28 mouse cellular contexts compared by ENCODE assay signal in genomic region chr10:117408545-117409372, GRCm38 (mm10). TPM values are rescaled to one million over a fixed set of nuclear protein-coding genes. Genes with fewer than 3 reads are reported as not detected.
A peak's percentile ranks its signal among the peaks of the same experiment; 100 is the strongest.
DNase-seq lines count a peak whose midpoint lies in the region; ATAC-seq lines count a peak whose summit lies in the region.
"Had no signal": no experiment of that assay in that cellular context is flagged by ENCODE, and none has a peak within 500 bp of the region (broad histone marks: within the 10 kb centered on the region; RNA-seq: fewer than 3 reads in every experiment).

No protein-coding gene starts in this region.

- WGBS in liver, embryonic 11.5 days, result 74% methylated on average over 7 of the region's 7 CpGs

- H3K36me3 ChIP-seq in liver, embryonic 11.5 days (ENCODE audit: control insufficient read depth, insufficient read depth, low read length), result no peaks in the 10 kb centered on the region
- H3K36me3 ChIP-seq: embryonic facial prominence, embryonic 13.5 days; embryonic facial prominence, embryonic 15.5 days; forebrain, embryonic 10.5 days; forebrain, embryonic 12.5 days; G1E had no signal

- DNase-seq in liver, embryonic 11.5 days (ENCODE audit: low spot score), result no peak
- DNase-seq in liver (no peak), 3T3-L1 (ENCODE audit: low read depth, low spot score) (peak; percentile 92), adipocyte (ENCODE audit: low spot score) (peak; percentile 92)
- DNase-seq in spleen, postnatal 36 days (ENCODE audit: low spot score in 2 of 2), result no peak
- DNase-seq: adrenal gland, adult 2 months; adrenal gland, postnatal 10 days; adrenal gland, postnatal 25 days; B cell, adult 2 months; cerebellum, adult 11 months; cerebellum, adult 18-20 months; cerebellum, adult 8-10 months; cerebellum, adult 9-11 months; cerebellum, postnatal 14 days; cerebellum, postnatal 36 days; embryo, embryonic 11 days had no signal

- H3K9me3 ChIP-seq in liver, embryonic 11.5 days (ENCODE audit: control insufficient read depth, low read length), result no peaks in the 10 kb centered on the region
- H3K9me3 ChIP-seq: embryonic facial prominence, embryonic 13.5 days; embryonic facial prominence, embryonic 15.5 days; forebrain, embryonic 10.5 days; forebrain, embryonic 12.5 days; G1E had no signal

- H3K4me3 ChIP-seq in liver, embryonic 11.5 days (ENCODE audit: low read depth, low read length), result no peak overlapping the region
- H3K4me3 ChIP-seq: embryonic facial prominence, embryonic 13.5 days; embryonic facial prominence, embryonic 15.5 days; erythroblast, embryonic 14.5 days; forebrain, embryonic 10.5 days; forebrain, embryonic 12.5 days had no signal

- peak overlapping the region; percentile 56; the same call in 1 of the 2 replicates for H3K4me2 ChIP-seq in liver, embryonic 11.5 days
- H3K4me2 ChIP-seq: embryonic facial prominence, embryonic 13.5 days; embryonic facial prominence, embryonic 15.5 days; forebrain, embryonic 12.5 days had no signal

- ATAC-seq in liver, embryonic 11.5 days (replicated peaks; ENCODE audit: low FRiP score), result no peak
- ATAC-seq: activated CD4-positive, CD25-positive, alpha-beta regulatory T cell, adult 4 months; CD4-positive, CD25-positive, alpha-beta regulatory T cell, adult 4 months; forebrain, embryonic 14.5 days; forebrain, embryonic 16.5 days; Patski had no signal

- H3K27ac ChIP-seq in liver, embryonic 11.5 days (ENCODE audit: low read depth, low read length), result no peak overlapping the region
- H3K27ac ChIP-seq: embryonic facial prominence, embryonic 13.5 days; embryonic facial prominence, embryonic 15.5 days; forebrain, embryonic 10.5 days; forebrain, embryonic 12.5 days had no signal

- H3K27me3 ChIP-seq in liver, embryonic 11.5 days (replicated peaks; ENCODE audit: control insufficient read depth, insufficient read depth, low read length), result no peaks in the 10 kb centered on the region
- H3K27me3 ChIP-seq: CH12.LX; embryonic facial prominence, embryonic 13.5 days; embryonic facial prominence, embryonic 15.5 days; forebrain, embryonic 12.5 days; Patski had no signal

- peaks cover 15% of the 10 kb centered on the region for H3K4me1 ChIP-seq in liver, embryonic 11.5 days (replicated peaks; ENCODE audit: control insufficient read depth, insufficient read depth, low read length)
- H3K4me1 ChIP-seq: embryonic facial prominence, embryonic 15.5 days had no signal

- H3K9ac ChIP-seq in liver, embryonic 11.5 days (ENCODE audit: low read depth, low read length), result no peak overlapping the region
- H3K9ac ChIP-seq: embryonic facial prominence, embryonic 13.5 days; embryonic facial prominence, embryonic 15.5 days; forebrain, embryonic 12.5 days had no signal

RNA-seq across cellular contexts. Expression of gene Cpsf6, which starts 28.9 kb away (rescaled TPM):
- polyA plus RNA-seq in liver, embryonic 11.5 days (2014; fragmentation: Nextera tagmentation; extraction: Ambion mirVana), result 135 and 155 TPM in 2 replicates

Comparison
In these comparisons a context has a peak if more than half of its experiments do, and no peak if none do; other contexts are left out.
1. DNase-seq: peak in 3T3-L1 (single experiment) and adipocyte (single experiment); none in liver, embryonic 11.5 days (single experiment), liver (single experiment) and spleen, postnatal 36 days (0 of 2).